Mouse (Mus musculus) layer of hippocampus, adult 18-20 months (tissue): ENCODE results near the gene Zeb2. TPM values are rescaled to one million over a fixed set of nuclear protein-coding genes. Genes with fewer than 3 reads are reported as not detected.

Experiments
- DNase-seq, 2 experiments: peaks; one replicate each; pipeline ENCODE4 v3.0.0; 2022; ENCODE audit warnings: low spot score in 2 of 2
- microRNA-seq, 2 experiments: library from miRNA; unstranded; fragments of <30 nt; microRNA quantifications; one replicate each; pipeline ENCODE4 v1.2.0; 2021
- total RNA-seq, 2 experiments: library from RNA; stranded (reverse); gene quantifications; 2 replicates each; pipeline ENCODE4 v1.2.3; 2021

Zeb2 gene
- total RNA-seq, 2 experiments from 2014 or later: 381 to 385 TPM

DNA sequence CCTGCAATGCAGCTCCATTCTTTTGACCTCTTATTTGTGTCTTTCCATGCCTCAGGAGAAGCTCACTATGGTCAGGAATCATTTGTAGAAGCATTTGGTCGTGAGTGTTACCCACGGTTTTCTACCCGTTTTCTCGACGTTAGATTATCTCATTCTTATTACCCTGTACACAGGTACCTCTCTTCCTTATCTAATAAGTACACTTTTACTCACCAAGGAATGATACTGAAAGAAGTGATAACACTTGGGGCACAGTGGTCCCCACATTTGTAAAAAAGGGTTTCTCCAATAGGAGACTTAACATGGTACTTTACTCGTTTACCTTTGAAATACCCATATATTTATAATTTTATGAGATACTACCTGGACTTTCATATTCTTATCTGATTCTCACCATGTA, 161.7 kb downstream of the Zeb2 start:
- no peak for DNase-seq

- DNase-seq: no peak
Observed at GRCm38 (mm10) chr2:44954180-44954579, 163.0 kb downstream of the Zeb2 start.

DNA sequence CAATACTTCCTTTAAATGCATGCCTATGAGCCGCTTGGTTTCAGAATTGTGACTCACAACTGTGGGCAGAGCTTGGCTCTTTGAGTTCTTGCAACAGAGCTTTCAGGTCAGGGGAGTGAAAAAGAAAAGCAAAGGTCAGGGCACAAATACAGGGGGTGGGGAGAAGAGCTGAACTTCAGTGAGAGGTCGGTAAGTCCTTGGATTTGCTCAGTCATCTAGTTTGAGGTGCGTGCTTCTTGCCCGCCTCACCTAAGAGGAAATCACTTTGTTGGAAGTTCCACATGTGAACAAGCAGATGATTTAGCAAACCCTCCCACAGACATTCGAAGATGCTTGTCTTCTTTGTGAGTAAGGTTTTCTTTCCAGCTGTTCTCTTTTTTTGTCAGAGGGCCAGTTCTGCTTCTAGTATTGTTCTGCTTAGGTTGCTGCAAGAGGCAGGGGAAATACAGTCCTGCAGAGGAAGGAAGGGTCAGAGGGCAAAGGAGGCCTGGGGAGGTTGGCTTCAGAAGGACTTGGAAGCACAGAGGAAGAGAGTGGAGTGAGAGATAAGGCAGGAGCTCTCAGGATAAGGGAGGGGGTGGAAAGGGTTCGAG, 164.3 kb downstream of the Zeb2 start:
- DNase-seq: no peak

DNA sequence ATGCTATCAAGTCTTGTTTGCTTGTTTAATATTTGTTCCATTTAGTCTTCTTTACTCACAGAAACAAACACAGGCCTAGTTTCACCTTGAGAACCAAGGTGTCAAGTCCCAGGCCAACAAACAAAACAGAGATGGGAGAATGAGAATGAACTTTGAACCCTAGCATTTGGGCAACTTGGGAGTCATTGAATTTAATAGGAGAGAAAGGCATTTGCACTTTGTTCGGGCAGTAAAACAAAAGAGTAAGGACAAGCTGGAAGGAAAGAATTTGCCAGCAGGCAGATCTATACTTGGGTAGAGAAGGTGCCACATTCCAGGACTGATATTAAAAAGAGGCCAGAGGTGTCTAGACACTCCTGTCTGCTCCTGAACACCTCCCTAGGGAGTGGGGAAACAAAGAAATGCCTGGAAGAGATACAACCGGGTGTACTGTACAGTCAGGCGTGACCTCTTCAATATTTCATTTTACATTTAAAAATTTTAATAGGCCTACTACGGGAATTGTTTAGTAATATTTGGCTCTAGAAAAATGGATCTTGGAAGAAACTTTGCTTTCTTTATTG, 165.5 kb downstream of the Zeb2 start:
- DNase-seq: no peak

GRCm38 (mm10) chr2:44944689-44945088, 172.5 kb downstream of the Zeb2 start:
- DNase-seq: no peak

Small RNAs within 50 kb of the gene (microRNA-seq; reads per million reads assigned to microRNA genes)
- gene Mir5129: 20.5 to 28.7 reads per million in 2 experiments

Other genes starting within 250 kb of the Zeb2 start
- gene Gtdc1, start 189.7 kb downstream of the Zeb2 start, total RNA-seq: 10 to 100 TPM; 69.7 to 71.4 TPM